Mouse (Mus musculus) mouse trophoblast stem cell (cell line): ENCODE measurements at regions not wholly inside any gene's neighbourhood (a gene's known extent, or its start where the extent isn't known, plus 50 kb on each side); places are given as distances from the start of the nearest gene placed in this dataset.

Source experiments
- in situ Hi-C, 2 experiments: fragments of 300-500 bp; cut with MseI, MboI; formaldehyde crosslinking; loops; 2 replicates in 1 of 2; 3 replicates in 1 of 2; pipeline ENCODE4 v1.15.1; 2025

DNA sequence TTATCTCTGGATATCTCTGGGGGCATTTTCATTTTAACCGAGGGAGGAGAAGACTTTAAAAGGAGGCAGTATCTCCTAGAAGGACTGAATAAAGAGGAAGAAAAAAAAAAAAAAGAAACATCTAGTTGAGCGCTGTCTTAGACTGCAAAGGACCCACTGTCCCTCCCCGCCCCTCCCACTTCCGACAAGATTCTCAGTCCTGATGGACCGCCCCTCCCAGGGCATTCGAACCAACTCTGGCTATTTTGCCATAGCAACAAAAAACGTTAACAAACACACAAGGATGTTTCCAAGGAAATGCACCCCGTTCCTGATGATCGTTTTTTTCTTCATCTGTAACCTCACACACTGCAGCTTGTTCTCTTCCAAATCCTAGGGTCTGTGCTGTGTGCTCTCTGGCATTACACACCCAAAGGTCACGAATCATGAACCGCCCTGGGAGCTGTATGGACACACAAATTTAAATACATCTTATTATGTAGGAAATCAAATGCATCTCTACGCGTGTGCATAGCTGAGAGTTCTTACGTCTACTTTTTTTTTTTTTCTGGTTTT is 75.8 kb downstream of the Rnd3 start:
- in situ Hi-C loops, result no loop called here

DNA sequence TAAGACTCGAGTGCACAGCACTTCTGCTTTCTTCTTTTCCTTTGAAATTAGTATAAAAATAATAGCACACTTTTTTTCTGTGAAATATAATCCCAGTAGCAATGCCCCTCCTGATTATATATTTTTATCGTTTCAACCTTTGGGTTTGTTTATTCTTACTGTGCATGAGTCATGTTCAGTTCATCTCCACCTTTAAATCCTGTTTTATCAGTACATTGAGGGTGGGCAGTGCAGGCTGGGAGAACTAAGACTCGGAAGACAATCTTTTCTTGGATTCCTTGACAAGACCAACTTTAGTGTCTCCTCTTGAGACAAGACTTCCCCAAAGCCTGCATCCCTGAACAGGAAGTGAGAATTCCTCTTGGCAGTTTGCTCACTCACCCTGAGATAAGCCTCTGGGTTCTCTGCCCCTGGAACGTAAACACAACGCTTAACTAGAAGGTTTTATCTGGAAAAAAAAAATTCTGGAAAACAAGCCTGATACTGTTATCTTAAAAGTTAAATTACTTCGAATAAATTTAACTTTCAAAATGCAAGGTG is 76.5 kb downstream of the Rnd3 start:
- in situ Hi-C loops, result no loop called here

DNA sequence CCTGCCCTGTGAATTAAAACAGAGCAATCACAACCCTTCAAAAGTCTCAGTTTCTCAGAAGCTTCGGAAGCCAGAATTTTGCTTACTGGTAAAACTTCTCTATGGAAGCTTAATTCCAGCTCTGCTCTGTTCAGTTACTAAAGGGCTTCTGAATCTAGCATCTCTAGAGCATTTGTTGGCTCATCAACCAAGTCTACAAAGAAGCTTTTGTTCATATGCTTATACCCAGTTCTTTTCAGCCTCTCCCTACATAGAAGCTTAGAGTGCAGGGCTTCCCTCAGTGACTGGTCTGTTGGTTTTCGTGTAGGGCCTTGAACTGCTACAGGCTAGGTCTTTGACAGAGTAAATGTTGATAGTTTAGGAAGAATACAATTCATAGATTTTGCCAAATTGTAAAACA is 78.0 kb downstream of the Rnd3 start:
- in situ Hi-C loops, result no loop called here

DNA sequence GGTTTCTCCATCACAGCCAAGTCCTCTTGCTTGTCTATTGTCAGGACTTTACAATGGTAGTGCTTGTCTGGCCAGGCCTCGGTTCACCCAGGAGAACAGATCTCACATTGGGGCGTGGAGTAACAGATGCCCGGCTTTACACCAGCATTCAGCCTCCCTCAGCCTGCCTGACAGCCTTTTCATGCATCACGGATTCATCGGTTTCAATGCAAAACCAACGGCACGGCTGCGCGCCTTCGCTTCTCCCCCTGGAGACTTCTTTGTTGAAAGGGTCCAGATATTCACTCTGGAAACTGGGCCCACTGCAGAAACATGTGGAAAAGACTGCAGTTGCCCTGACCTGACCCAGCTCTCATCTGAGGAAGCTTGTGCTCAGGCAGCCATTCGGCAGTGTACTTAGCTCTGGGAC is 82.5 kb downstream of the Rnd3 start:
- in situ Hi-C loops, result no loop called here

DNA sequence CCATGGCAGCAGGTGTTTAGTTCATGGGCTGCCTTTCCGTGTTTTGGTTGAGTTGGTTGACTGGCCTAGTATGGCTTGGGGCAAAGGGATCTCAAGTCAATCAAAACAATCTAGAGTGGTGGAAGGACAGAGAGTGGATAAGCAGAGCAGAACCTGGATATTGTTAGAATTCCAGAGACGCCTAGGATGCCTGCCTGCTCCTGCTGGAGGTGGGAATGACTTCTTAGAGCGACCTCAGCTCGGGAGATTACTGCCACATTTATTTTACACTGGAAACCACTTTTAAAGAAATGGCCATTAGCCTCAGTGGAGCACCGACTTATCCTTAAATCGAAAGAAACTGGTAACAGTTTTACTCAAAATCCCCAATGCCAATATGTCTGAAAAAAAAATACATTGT is 83.1 kb downstream of the Rnd3 start:
- in situ Hi-C loops, result no loop called here

DNA sequence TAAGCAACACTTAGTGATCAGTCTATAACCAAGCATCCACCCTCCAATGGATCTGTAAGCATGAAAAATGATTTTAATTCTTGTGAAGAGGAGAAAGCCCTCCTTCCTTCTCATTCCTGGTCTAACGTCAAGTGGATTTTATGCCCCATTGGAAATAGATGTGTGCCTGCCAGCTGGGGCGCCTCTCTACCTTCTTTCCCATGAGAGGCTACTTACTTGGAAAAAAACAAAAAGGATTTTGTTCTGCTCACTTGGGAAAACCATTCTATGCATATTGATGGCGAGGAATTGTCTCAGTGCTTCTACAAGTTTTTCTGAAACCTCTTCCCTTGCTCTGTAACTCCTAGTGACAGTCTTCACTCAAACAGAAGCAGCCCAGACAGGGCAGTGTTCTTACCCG is 84.1 kb downstream of the Rnd3 start:
- in situ Hi-C loops, result no loop called here

DNA sequence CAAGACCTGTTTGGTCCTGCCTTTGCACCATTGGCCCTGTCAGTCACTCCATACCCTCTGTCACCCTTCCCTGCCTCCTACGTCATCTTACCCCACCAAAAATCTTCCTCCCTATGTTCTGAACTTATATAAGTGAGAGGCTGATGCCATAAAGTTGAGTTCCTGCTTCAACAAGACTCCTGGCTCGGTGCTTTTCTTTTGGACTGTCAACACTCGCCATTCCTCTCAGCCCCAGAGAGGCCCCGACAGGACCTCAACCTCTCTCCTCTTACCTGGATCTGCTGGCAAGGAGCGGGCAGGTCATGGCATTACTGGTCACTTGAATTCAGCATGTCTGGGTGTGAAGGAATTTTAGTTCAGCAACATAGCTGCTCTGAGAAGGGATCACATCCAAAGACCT is 86.9 kb downstream of the Rnd3 start:
- in situ Hi-C loops, result no loop called here

DNA sequence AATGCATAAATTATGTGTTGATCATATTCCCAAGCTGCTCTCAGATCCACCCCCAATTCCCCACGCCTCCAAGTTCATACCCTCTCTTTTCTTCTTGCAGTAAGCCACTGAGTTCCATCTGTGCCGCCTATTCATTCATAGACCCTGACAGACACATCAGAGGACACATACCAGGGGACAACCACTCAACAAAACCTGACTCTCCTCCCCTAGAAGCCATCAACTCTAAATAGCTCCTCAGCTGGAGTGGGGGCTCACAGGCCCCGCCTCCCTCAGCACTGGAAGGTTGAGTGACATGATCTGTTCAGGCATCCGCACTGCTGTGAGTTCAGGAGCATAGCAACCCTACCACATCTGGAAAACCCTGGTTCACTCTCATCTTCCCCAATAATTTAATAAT is 90.8 kb downstream of the Rnd3 start:
- in situ Hi-C loops, result no loop called here

DNA sequence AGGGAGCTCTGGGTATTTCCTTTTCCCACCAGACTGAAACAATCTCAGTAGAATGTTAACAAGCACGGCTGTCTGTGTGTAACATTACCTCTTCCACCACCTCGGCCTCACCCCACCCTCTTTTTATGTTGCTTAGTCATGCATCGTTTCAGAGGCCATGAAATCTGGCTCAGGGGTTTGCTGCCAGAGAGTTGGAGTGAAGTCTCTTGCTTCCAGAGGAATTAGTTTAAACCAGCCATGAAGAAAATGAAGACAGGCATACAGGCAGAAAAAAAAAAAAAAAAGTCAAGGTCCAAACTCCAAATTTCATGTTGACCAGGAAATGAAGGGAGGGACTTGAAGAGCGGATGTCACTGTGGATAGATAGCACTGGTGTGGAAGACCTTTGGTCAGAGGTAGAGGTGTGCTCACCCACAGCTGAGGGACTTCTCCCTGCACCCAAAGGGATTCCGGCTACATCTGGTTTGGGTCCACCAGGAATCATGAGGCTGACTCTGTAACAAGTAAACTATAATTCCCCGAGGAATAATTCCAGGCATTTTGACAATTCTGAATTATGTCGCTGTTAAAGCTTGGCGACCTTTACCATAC is 92.7 kb downstream of the Rnd3 start:
- in situ Hi-C loops, result no loop called here

DNA sequence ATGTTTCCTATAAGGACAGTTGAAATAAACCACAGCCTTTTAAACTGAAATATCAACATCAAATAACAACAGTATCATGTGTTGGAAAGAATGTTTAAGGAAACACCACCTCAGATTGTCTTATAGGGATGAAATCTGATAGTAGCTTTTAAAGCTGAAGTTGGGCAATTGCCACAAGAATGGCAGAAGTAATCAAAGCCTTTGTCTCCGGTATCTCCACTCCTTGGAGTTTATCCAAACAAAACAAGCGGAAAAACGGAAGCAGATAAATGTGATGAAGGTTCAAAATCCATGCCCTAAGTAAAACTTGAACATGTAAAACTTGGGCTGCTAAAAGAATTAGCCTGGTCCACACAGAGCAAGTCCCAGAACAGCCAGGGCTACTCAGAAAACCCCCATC is 93.6 kb downstream of the Rnd3 start:
- in situ Hi-C loops, result no loop called here

DNA sequence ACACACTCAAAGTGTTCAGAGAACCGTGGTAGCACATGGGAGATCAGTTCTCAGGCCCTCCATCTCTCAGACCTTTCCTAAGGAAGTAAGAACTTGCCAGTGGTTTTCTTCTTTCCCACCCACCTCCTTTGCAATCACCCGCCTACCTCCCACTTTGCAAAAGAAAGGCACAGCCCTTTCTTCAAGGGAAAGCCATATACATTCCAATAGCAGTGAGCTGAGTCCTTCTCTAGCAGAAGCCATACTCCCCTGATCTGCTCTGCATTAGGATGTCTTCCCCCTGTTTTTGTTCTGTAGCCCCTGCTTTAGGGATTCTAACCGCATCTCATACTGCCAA is 99.1 kb downstream of the Rnd3 start:
- in situ Hi-C loops, result no loop called here

DNA sequence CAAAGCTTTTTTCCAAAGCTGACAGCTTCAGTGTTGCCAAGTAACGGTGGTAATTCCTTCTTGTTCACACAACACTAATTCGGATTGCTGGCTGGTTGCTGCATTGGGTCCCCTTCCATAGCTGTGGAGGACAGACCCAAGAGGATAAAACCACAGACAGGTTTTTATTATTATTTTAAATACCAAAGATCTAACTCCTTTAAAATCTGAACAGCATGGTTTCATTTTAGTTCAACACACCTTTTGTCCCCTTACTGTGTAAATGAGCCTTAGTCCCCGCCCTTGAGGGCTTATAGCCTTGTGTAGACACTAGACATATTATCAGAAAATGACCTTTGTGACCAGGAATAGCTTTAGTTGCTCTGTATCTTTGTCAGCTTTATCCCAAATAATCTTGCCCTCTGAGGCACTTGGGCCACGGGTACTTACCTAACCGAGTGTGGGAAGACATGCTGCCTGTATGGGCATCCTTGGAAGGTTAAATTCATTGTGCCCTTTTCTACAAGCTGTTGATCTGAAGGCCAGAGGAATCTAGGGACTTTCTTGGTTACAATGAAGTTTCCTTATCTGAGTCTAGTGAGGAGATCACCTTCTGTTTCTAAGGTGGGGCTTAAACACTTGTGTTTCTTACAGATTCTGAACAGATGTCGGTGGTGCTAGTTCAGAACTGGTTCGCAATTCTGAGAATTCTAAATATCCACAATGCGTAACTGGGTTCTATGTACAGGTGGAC is 99.6 kb downstream of the Rnd3 start:
- in situ Hi-C loops, result no loop called here

DNA sequence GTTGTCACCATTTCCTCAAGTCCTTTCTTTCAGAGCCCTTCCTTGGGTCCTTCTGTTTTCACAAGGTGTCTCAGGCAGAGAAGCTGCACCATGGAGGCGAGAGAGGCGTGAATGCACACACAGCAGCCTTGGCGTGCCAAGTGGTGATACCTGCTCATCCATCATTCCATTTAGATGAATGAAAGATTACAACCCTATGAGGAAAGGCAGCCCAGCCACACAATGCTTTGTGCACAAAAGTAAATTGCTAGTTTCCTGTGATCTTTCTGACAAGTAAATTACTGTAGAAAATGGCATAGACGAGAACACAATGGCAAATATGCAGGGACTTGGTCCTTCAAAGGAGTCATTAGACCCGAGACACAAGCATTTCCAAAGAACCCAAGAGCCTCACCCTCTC is 101.4 kb downstream of the Rnd3 start:
- in situ Hi-C loops, result no loop called here

DNA sequence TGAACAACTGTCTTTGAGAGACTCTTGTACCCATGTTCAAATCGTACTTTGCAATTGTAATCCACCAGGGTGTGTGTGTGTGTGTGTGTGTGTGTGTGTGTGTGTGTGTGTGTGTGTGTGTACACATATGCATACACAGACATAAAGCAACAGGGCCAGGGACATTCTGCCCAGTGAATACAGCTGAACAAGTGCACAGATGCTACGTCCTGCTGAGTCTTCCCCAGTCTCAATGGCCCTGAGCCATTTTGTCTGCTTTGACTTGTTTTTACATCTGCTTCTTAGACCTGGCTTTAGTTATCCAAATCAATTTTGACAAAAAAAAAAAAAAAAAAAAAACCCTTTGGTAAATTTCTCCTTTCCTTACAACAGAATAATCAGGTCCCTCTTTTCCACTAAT is 103.3 kb downstream of the Rnd3 start:
- in situ Hi-C loops, result no loop called here

DNA sequence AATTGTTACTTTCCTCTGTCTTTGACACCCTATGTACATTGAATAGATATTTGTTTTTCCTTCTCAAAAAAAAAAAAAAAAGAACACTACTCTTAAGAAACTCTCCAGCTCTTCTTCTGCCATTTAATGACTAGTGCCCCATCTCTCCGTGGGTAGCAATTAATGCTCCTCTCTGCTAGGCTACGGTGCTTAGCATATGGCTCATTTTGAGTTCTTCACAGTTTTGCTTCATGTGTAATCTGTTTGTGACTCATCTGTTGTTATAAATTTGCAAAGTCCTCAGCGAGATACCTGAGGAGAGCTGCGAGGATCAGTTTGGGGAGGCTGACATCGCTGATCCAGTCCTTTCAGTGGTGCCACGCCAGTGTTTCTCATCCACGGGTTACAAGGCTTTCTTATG is 107.8 kb downstream of the Rnd3 start:
- in situ Hi-C loops, result no loop called here

DNA sequence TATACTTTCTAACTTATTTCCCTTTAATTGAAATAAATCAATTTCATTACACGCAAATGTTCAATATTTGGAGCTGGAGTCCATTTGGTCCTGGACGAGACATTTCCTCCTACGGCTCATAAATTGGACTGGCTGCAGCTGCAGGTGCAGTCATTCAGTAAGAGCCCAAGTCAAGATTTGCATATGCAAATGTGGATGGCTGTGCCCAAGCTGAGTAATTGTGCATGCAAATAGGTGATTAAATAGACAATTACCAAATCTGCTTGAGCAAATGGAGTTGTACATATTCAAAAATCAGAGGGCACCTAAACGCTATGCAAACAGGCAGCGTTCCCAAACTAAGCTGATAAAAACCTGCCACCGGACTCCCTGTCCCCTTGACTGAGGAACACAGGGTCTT is 110.2 kb downstream of the Rnd3 start:
- in situ Hi-C loops, result no loop called here

DNA sequence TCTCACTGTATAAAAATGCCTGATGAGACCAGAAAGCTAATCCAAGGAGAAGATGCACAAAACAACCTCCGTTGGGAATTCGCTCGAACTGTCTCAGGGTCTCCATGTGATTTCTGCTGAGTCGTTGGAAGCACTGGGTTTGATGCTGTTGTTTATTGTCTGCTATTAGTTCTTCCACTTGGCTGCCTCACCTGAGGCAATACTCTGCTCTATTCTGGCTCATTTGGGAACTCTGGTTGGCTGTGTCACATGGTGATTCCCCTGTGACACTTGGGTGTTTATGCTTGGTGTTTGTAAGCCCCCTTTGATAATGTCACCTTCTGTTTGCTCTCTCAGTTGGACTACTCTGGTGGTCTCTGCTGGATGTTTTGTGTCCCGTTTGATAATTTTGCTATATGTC is 111.9 kb downstream of the Rnd3 start:
- in situ Hi-C loops, result no loop called here

DNA sequence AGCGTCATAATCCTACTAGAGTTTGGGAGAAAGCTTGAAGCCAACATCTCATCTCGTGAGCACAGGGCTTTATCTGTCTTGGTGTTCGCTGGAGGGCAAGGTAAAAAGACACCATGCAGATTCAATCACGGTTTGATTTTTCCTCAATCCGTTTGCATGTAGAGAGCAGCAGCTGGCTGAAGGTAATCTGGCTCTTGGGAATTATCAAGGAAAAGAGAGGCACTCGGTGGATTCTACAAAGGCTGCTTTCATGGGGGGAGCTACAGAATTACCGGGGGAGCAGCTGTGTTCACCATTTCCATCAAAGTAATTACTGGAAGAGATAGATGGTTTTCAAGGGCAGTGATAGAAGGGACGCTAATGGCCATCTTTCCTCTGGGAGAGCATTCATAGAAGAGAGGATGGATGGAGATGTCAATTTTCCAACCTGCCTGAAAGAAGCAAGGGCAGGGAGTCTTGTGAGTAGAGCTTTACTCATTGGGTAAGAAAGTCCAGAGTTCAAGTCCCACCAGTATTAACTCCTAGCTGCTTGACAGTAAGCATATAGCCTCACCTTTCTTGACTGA is 112.6 kb downstream of the Rnd3 start:
- in situ Hi-C loops, result no loop called here

DNA sequence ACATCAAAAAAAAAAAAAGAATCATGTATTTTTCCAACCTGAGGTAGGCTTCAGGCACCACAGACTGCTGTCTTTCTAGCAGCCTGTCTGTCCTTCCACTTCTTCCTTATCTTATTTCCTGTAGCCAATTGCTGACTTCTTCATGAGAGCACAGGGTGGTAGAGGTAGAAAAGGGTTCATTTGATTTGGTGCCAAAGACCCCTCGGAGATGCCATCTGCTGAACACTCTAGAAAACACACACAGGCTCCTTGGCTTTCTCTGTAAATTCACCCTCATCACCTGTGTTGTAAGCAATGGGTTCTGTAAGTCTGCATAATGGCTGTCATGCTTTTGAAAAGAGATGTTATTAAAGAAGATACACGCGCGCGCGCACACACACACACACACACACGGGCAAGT is 115.0 kb downstream of the Rnd3 start:
- in situ Hi-C loops, result no loop called here

DNA sequence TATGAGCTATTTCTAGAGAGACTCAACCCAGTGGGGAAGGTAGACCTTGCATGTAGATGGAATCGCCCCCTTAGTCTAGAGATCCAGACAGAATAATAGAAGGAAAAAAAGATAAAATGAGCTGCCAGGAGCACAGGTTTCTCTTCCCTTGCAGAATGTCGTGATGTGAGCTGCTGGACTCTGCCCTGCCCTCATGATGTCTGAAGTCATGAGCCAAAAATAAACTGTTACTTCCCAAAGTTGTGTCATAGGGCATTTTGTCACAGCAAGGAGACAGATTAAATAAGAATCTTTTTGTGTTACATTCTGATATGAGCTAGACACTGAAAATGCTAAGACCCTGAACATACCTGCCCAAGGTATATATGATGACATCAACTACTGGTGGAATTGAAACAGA is 126.4 kb downstream of the Rnd3 start:
- in situ Hi-C loops, result no loop called here

DNA sequence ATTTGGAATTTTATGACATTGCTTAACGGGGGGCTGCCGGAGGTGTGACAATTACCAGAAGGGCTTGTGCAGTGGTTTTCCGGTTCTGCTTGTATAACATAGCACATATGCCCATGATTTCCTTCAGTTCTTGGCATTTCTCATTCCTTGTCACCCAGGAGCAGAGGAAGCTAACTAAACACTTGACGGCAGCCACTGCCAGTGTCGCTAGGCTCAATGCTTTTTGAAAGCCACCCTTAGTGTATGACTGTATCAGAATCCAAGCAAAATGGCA is 132.8 kb downstream of the Rnd3 start:
- in situ Hi-C loops, result no loop called here

DNA sequence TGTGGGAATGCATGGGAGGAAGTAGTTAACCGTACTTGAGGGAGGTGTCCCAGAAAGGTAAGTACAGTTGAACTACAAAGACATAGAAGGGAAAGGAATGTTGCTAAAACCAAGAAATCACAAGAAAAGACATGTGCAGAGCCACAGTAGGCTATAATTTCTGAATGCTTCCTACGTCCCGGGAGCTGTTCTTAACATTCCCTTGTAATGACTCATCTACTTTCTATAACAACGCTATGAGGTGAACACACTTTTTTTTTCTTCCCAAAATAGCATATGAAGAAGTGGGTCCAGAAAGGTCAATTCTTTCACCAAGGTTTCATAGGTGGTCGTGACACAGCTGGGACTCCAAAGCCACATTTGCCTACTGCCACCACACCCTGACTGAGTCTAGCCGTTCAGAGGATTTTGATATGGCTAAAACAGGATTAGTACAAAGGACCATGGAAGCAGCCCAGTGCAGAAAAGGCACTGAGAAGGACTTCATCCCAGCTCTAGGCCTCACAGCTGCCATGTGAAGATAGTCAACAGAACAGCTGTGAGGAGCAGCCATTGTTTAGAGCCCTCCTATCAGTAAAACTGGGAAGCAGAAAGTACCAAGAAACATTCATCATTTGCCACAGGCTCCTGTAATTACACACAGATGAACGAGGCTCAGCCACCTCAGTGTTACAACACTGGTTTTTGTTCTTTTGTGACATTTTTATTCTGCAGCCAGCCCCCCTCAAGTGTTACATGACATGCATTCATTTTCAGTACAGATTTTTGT is 133.4 kb downstream of the Rnd3 start:
- in situ Hi-C loops, result no loop called here

DNA sequence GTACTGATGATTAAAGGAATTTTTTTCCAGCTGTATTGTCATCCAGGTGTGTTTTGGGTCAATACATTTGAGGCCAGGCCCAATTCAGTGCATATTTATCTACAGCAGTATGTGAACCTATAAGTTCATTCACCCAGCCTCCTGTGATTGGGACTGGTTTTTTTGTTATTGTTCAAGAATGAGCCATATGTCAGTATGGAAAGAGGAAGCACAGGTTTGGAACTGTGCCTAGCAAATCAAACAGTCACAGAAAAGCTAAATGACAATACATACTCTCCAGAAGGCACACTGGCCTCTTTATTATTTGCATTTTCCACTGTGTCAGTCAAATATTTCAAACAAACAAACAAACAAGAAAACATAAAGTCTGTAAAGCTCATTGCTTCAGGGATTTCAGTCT is 134.7 kb downstream of the Rnd3 start:
- in situ Hi-C loops, result no loop called here
